Mouse (Mus musculus) urinary bladder, postnatal 10 days (tissue): ENCODE results near the gene Gm8871.
"Not testable (repeated sequence)": the region's sequence is repeated elsewhere in the genome, so short reads cannot be mapped to it uniquely, and the experiment has no call there.

Source experiments
- DNase-seq: peaks from one replicate; pipeline ENCODE4 v3.0.0; 2022; ENCODE audit warnings: low spot score

The Gm8871 gene

GRCm38 (mm10) chr5:10947505-10947904, at the start of gene Gm8871, which contains the start of gene Gm8857:
TSS of gene Gm8871 (plus strand) at chr5:10947805.
TSS of gene Gm8857 (plus strand) at chr5:10947807.
- DNase-seq = not testable (repeated sequence)

GRCm38 (mm10) chr5:10953512-10953911, 5.9 kb downstream of the Gm8871 start:
- DNase-seq = not testable (repeated sequence)

GRCm38 (mm10) chr5:10958057-10958456, 10.5 kb downstream of the Gm8871 start:
- DNase-seq = not testable (repeated sequence)
